Mouse (Mus musculus): ENCODE measurements at regions not wholly inside any gene's neighbourhood (a gene's known extent, or its start where the extent isn't known, plus 50 kb on each side); places are given as distances from the start of the nearest gene placed in this dataset.

DNA sequence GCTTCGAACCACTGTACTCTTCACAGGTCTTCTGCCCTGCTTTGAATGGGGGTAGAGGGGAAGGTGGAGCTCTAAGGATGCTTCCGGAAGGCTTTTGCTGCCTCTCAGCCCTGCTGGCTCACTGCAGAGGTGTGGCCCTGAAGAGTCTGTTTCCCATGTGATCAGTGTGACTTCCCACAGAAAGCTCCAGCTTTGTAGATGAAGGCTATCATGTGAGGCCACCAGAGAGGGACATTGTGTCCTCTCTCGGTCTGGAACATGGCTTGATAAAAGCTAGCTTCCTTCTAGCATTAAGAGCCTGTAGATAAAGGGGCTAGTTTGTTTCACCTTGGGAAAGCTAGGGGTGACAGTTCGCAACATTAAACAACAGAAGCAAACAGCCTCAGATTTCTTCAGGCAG is 127.3 kb upstream of the Teddm2 start:
- H3K79me2 ChIP-seq (ENCODE audit: control insufficient read depth, insufficient read depth), result no peaks in the 10 kb centered on the region
- no peaks in the 10 kb centered on the region for H3K27me3 ChIP-seq (ENCODE audit: control insufficient read depth, insufficient read depth, insufficient read length)
- no peak overlapping the region for H3ac ChIP-seq (ENCODE audit: control insufficient read depth, insufficient read length)
- H3K36me3 ChIP-seq (ENCODE audit: control insufficient read depth, insufficient read depth), result no peaks in the 10 kb centered on the region
- TF ChIP-seq POLR2A (IDR thresholded peaks at IDR 0.05; ENCODE audit: insufficient read length, low read depth) (no peak), REST (IDR thresholded peaks at IDR 0.05; ENCODE audit: insufficient read depth, insufficient read length) (no peak), MYOG (IDR thresholded peaks at IDR 0.05; ENCODE audit: control insufficient read depth in 1 of 3, insufficient read depth in 1 of 3, insufficient read length in 2 of 3, low read depth in 2 of 3) (no peak), MYOD1 (IDR thresholded peaks at IDR 0.05; ENCODE audit: control insufficient read depth in 1 of 3, insufficient read length in 2 of 3, low read depth in 2 of 3) (no peak), USF1 (IDR thresholded peaks at IDR 0.05; ENCODE audit: low read depth) (no peak), E2F4 (IDR thresholded peaks at IDR 0.05; ENCODE audit: insufficient read depth) (no peak)
- no peak overlapping the region for H3K4me2 ChIP-seq (ENCODE audit: low read depth)
- no peak overlapping the region for H3K4me3 ChIP-seq

DNA sequence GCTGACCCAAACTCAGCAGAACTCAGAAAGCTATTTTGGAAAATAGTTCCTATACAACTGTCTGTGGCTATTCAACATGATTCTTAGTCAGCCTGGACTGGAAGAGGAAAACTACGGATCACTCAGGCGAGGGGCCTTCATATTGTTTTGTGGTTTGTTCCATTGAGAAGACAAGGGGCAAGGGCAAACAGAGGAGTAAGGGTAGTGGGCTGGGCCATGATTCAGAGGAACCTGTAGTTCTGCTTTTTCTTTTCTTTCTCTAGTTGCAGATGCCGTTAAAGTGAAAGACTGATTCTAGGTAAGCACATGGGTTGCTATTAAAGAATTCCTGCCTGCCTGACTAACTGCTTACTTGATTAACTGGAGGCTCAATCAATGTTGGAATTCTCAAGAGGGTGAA is 129.8 kb upstream of the Teddm2 start:
- H3K36me3 ChIP-seq (ENCODE audit: control insufficient read depth, insufficient read depth), result no peaks in the 10 kb centered on the region
- H3K4me3 ChIP-seq, result no peak overlapping the region
- no peaks in the 10 kb centered on the region for H3K27me3 ChIP-seq (ENCODE audit: control insufficient read depth, insufficient read depth, insufficient read length)
- H3ac ChIP-seq (ENCODE audit: control insufficient read depth, insufficient read length), result no peak overlapping the region
- no peak for TF ChIP-seq USF1 (IDR thresholded peaks at IDR 0.05; ENCODE audit: low read depth)
- no peak for TF ChIP-seq TCF12 (IDR thresholded peaks at IDR 0.05; ENCODE audit: insufficient read depth, poor library complexity, severe bottlenecking)
- no peak for TF ChIP-seq REST (IDR thresholded peaks at IDR 0.05; ENCODE audit: insufficient read depth, insufficient read length)
- no peak for TF ChIP-seq E2F4 (IDR thresholded peaks at IDR 0.05; ENCODE audit: insufficient read depth)
- TF ChIP-seq POLR2A (IDR thresholded peaks at IDR 0.05; ENCODE audit: insufficient read length, low read depth), result no peak
- H3K4me2 ChIP-seq (ENCODE audit: low read depth), result no peak overlapping the region
- H3K79me2 ChIP-seq (ENCODE audit: control insufficient read depth, insufficient read depth), result no peaks in the 10 kb centered on the region

DNA sequence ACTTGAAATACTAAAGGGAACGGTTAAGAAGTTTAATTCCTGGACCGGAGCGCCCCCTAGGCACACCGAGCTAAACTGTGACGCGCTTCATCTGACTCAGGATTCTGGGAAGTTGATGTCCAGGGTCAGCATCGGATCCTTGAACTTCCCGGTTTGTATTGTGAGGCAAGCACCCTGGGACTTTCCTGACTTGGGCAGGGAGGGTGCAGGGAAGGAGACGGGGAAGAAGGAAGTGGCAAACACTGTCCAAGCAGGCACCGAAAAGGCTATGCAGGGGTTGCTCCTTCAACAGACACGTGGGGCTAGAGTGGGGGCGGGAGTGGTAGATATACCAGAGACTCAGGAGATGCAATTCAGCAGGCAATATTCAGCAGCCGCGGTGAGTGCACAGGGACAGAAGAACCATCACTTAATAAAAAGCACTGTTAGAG is 132.7 kb upstream of the Teddm2 start:
- Histone ChIP-seq H3K27me3 (ENCODE audit: control insufficient read depth, insufficient read depth, insufficient read length) (no peaks in the 10 kb centered on the region), H3K4me2 (ENCODE audit: low read depth) (no peak overlapping the region), H3K36me3 (ENCODE audit: control insufficient read depth, insufficient read depth) (no peaks in the 10 kb centered on the region), H3K79me2 (ENCODE audit: control insufficient read depth, insufficient read depth) (no peaks in the 10 kb centered on the region), H3ac (ENCODE audit: control insufficient read depth, insufficient read length) (no peak overlapping the region), H3K4me3 (no peak overlapping the region)
- no peak for TF ChIP-seq TCF12 (IDR thresholded peaks at IDR 0.05; ENCODE audit: insufficient read depth, poor library complexity, severe bottlenecking)
- TF ChIP-seq TCF3 (IDR thresholded peaks at IDR 0.05; ENCODE audit: insufficient read length, low read depth), result no peak
- TF ChIP-seq E2F4 (IDR thresholded peaks at IDR 0.05; ENCODE audit: insufficient read depth), result no peak
- TF ChIP-seq USF1 (IDR thresholded peaks at IDR 0.05; ENCODE audit: low read depth), result no peak
- no peak for TF ChIP-seq MAX (IDR thresholded peaks at IDR 0.05; ENCODE audit: low read depth)
- no peak for TF ChIP-seq SRF (IDR thresholded peaks at IDR 0.05; ENCODE audit: control insufficient read depth, insufficient read length, low read depth)
- TF ChIP-seq REST (IDR thresholded peaks at IDR 0.05; ENCODE audit: insufficient read depth, insufficient read length), result no peak

DNA sequence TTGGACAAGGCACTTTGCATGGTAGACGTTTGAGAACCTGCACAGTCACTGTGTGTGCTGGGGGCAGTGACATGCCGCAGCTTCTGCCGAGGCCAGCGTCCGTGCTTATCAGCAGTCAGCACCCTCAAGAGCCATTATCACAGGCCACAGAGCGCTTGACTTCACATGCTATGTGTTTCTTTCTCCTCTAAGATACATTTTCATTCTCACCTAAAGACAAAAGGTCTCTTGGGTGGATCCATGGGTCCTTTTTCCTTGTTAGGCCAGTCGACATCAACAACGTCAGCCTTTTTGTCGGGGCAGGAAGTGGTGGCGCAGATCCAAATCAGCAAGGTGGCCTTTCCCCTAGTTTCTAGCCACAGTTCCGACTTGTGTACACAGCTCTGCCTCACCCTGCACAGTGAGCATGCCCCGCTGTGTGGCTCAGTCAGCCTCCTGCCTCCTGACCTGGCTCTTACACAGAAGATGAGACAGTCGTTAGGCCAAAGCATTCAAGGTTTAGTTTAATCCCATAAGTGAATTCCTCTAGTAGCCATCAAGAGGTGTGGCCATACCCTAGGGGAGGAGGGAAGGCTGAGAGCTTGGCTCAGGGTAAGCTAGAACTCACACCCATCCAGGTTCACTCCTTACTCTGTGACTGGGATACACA is 134.1 kb upstream of the Teddm2 start:
- no peaks in the 10 kb centered on the region for H3K36me3 ChIP-seq (ENCODE audit: control insufficient read depth, insufficient read depth)
- no peak overlapping the region for H3K4me2 ChIP-seq (ENCODE audit: low read depth)
- no peaks in the 10 kb centered on the region for H3K27me3 ChIP-seq (ENCODE audit: control insufficient read depth, insufficient read depth, insufficient read length)
- no peaks in the 10 kb centered on the region for H3K79me2 ChIP-seq (ENCODE audit: control insufficient read depth, insufficient read depth)
- no peak overlapping the region for H3ac ChIP-seq (ENCODE audit: control insufficient read depth, insufficient read length)
- H3K4me3 ChIP-seq, result no peak overlapping the region
- TF ChIP-seq MYOD1 (IDR thresholded peaks at IDR 0.05; ENCODE audit: control insufficient read depth in 1 of 3, insufficient read length in 2 of 3, low read depth in 2 of 3), result no peak
- no peak for TF ChIP-seq USF1 (IDR thresholded peaks at IDR 0.05; ENCODE audit: low read depth)
- no peak for TF ChIP-seq SRF (IDR thresholded peaks at IDR 0.05; ENCODE audit: control insufficient read depth, insufficient read length, low read depth)
- no peak for TF ChIP-seq CEBPB (IDR thresholded peaks at IDR 0.05; ENCODE audit: insufficient read depth, poor library complexity, severe bottlenecking)
- no peak for TF ChIP-seq POLR2AphosphoS2 (IDR thresholded peaks at IDR 0.05; ENCODE audit: insufficient read length, low read depth)
- no peak for TF ChIP-seq MYOG (IDR thresholded peaks at IDR 0.05; ENCODE audit: control insufficient read depth in 1 of 3, insufficient read depth in 1 of 3, insufficient read length in 2 of 3, low read depth in 2 of 3)
- no peak for TF ChIP-seq E2F4 (IDR thresholded peaks at IDR 0.05; ENCODE audit: insufficient read depth)
- TF ChIP-seq TCF12 (IDR thresholded peaks at IDR 0.05; ENCODE audit: insufficient read depth, poor library complexity, severe bottlenecking), result no peak
- no peak for TF ChIP-seq MAX (IDR thresholded peaks at IDR 0.05; ENCODE audit: low read depth)
- no peak for TF ChIP-seq TCF3 (IDR thresholded peaks at IDR 0.05; ENCODE audit: insufficient read length, low read depth)
- no peak for TF ChIP-seq POLR2A (IDR thresholded peaks at IDR 0.05; ENCODE audit: insufficient read length, low read depth)
- no peak for TF ChIP-seq REST (IDR thresholded peaks at IDR 0.05; ENCODE audit: insufficient read depth, insufficient read length)

DNA sequence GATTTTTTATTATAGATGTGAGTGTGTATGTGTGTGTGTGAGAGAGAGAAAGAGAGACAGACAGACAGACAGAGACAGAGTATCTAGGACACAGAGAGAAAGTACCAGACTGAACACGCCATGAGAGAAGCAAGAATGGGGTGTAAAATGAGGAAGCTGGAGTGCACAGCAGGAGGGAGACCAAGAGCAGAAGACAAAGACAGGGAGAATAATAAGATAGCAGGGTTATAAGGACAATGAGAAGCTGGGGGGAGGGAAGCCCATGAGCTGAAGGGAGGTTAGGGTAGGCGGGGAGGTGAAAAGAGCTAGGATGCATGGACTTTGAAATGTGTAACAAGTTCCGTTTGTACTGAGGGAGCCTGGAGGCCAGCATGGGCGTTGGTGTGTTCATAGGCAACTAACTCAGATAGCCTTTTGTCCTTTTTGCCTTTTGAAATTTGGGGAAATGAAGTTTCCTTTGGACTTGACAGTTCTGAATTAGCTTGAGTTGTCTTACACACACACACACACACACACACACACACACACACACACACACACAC is 136.8 kb upstream of the Teddm2 start:
- no peak overlapping the region for H3K4me3 ChIP-seq
- H3K79me2 ChIP-seq (ENCODE audit: control insufficient read depth, insufficient read depth), result no peaks in the 10 kb centered on the region
- no peak overlapping the region for H3K4me2 ChIP-seq (ENCODE audit: low read depth)
- TF ChIP-seq MAX (IDR thresholded peaks at IDR 0.05; ENCODE audit: low read depth) (no peak), TCF12 (IDR thresholded peaks at IDR 0.05; ENCODE audit: insufficient read depth, poor library complexity, severe bottlenecking) (no peak), MYOG (IDR thresholded peaks at IDR 0.05; ENCODE audit: control insufficient read depth in 1 of 3, insufficient read depth in 1 of 3, insufficient read length in 2 of 3, low read depth in 2 of 3) (no peak), REST (IDR thresholded peaks at IDR 0.05; ENCODE audit: insufficient read depth, insufficient read length) (no peak), SRF (IDR thresholded peaks at IDR 0.05; ENCODE audit: control insufficient read depth, insufficient read length, low read depth) (no peak), CEBPB (IDR thresholded peaks at IDR 0.05; ENCODE audit: insufficient read depth, poor library complexity, severe bottlenecking) (no peak), POLR2A (IDR thresholded peaks at IDR 0.05; ENCODE audit: insufficient read length, low read depth) (no peak), E2F4 (IDR thresholded peaks at IDR 0.05; ENCODE audit: insufficient read depth) (no peak), POLR2AphosphoS2 (IDR thresholded peaks at IDR 0.05; ENCODE audit: insufficient read length, low read depth) (no peak), MYOD1 (IDR thresholded peaks at IDR 0.05; ENCODE audit: control insufficient read depth in 1 of 3, insufficient read length in 2 of 3, low read depth in 2 of 3) (no peak), TCF3 (IDR thresholded peaks at IDR 0.05; ENCODE audit: insufficient read length, low read depth) (no peak), USF1 (IDR thresholded peaks at IDR 0.05; ENCODE audit: low read depth) (no peak)
- no peaks in the 10 kb centered on the region for H3K36me3 ChIP-seq (ENCODE audit: control insufficient read depth, insufficient read depth)
- H3K27me3 ChIP-seq (ENCODE audit: control insufficient read depth, insufficient read depth, insufficient read length), result no peaks in the 10 kb centered on the region
- H3ac ChIP-seq (ENCODE audit: control insufficient read depth, insufficient read length), result no peak overlapping the region

Measured in myocyte (in vitro differentiated cells).